Mouse (Mus musculus): ENCODE results near the gene Zfp382. TPM values are rescaled to one million over a fixed set of nuclear protein-coding genes. Genes with fewer than 3 reads are reported as not detected.
"Not testable (repeated sequence)": the region's sequence is repeated elsewhere in the genome, so short reads cannot be mapped to it uniquely, and the experiment has no call there.

Zfp382 gene
- polyA plus RNA-seq, 1 experiment from 2014 or later, result 19.0 TPM

- no peak for ATAC-seq
- peaks cover 14% of the 10 kb centered on the region; the same call in 1 of the 2 replicates for H3K9me3 ChIP-seq (replicated peaks)
- H3K9ac ChIP-seq, result no peak overlapping the region
- peaks cover 26% of the 10 kb centered on the region for H3K4me1 ChIP-seq
- no peak overlapping the region for H3K27ac ChIP-seq
- H3K4me2 ChIP-seq, result no peak overlapping the region
- H3K36me3 ChIP-seq (ENCODE audit: poor library complexity, severe bottlenecking), result peaks cover 64% of the 10 kb centered on the region
- 92% methylated on average over 13 of the region's 13 CpGs for WGBS
- H3K27me3 ChIP-seq, result no peaks in the 10 kb centered on the region
- H3K4me3 ChIP-seq, result no peak overlapping the region
Measured at GRCm38 (mm10) chr7:30099297-30099696, 22.4 kb upstream of the Zfp382 start.

GRCm38 (mm10) chr7:30116076-30116475 lies 5.7 kb upstream of the Zfp382 start:
- 95% methylated on average over 5 of the region's 5 CpGs for WGBS
- H3K27me3 ChIP-seq, result no peaks in the 10 kb centered on the region
- H3K4me2 ChIP-seq, result no peak overlapping the region
- no peaks in the 10 kb centered on the region for H3K4me1 ChIP-seq
- H3K9me3 ChIP-seq (replicated peaks), result no peaks in the 10 kb centered on the region; the same call in 1 of the 2 replicates
- H3K36me3 ChIP-seq (ENCODE audit: poor library complexity, severe bottlenecking), result no peaks in the 10 kb centered on the region
- no peak overlapping the region for H3K9ac ChIP-seq
- ATAC-seq, result no peak
- no peak overlapping the region for H3K27ac ChIP-seq
- H3K4me3 ChIP-seq, result no peak overlapping the region

- H3K9me3 ChIP-seq (replicated peaks); H3K27ac ChIP-seq; H3K4me2 ChIP-seq; ATAC-seq; H3K4me3 ChIP-seq; H3K9ac ChIP-seq; H3K36me3 ChIP-seq (ENCODE audit: poor library complexity, severe bottlenecking); H3K4me1 ChIP-seq; H3K27me3 ChIP-seq: not testable (repeated sequence)
- WGBS, result 94% methylated on average over 12 of the region's 12 CpGs
Measured at GRCm38 (mm10) chr7:30117935-30118334, 3.8 kb upstream of the Zfp382 start.

GRCm38 (mm10) chr7:30122188-30122530 lies 417 bp downstream of the Zfp382 start:
- no peaks in the 10 kb centered on the region for H3K27me3 ChIP-seq
- peak overlapping the region; percentile 78 for H3K4me3 ChIP-seq
- H3K4me1 ChIP-seq, result peaks cover 6% of the 10 kb centered on the region
- H3K4me2 ChIP-seq, result peak overlapping the region; percentile 74
- H3K9me3 ChIP-seq (replicated peaks), result no peaks in the 10 kb centered on the region
- ATAC-seq, result no peak
- H3K9ac ChIP-seq, result peak overlapping the region; percentile 86
- peak overlapping the region; percentile 70 for H3K27ac ChIP-seq
- H3K36me3 ChIP-seq (ENCODE audit: poor library complexity, severe bottlenecking), result peaks cover 19% of the 10 kb centered on the region
- 6% methylated on average over 15 of the region's 15 CpGs for WGBS

DNA sequence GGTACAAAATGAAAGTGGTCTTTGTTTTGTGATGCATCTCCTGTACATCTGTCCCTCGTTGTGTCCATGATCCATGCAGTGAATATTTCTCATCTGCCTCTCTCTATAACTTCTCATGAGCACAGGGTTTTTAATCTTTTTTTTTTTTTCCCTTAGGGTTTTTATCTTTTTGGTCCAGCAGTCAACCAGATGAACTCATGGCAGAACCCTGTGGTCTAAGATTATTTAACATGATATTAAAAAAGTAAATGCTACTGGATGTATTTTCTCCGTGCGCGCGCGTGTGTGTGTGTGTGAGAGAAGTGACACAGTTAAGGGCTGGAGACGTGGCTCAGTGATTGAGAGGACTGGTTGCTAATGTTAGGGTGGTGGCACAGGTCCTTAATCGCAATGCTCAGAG lies 8.2 kb downstream of the Zfp382 start:
- Histone ChIP-seq H3K27me3 (no peaks in the 10 kb centered on the region), H3K9me3 (replicated peaks) (no peaks in the 10 kb centered on the region), H3K9ac (no peak overlapping the region), H3K4me3 (no peak overlapping the region), H3K36me3 (ENCODE audit: poor library complexity, severe bottlenecking) (peaks cover 91% of the 10 kb centered on the region), H3K27ac (no peak overlapping the region), H3K4me2 (no peak overlapping the region), H3K4me1 (no peaks in the 10 kb centered on the region)
- ATAC-seq, result no peak
- WGBS, result 96% methylated on average over 8 of the region's 8 CpGs

- H3K9me3 ChIP-seq (replicated peaks), result no peaks in the 10 kb centered on the region
- no peak overlapping the region for H3K9ac ChIP-seq
- no peak for ATAC-seq
- no peak overlapping the region for H3K4me2 ChIP-seq
- H3K4me1 ChIP-seq, result no peaks in the 10 kb centered on the region
- peaks cover 92% of the 10 kb centered on the region for H3K36me3 ChIP-seq (ENCODE audit: poor library complexity, severe bottlenecking)
- WGBS, result 96% methylated on average over 4 of the region's 4 CpGs
- H3K27ac ChIP-seq, result no peak overlapping the region
- no peaks in the 10 kb centered on the region for H3K27me3 ChIP-seq
- H3K4me3 ChIP-seq, result no peak overlapping the region
Measured at GRCm38 (mm10) chr7:30132396-30132795, 10.7 kb downstream of the Zfp382 start.

DNA sequence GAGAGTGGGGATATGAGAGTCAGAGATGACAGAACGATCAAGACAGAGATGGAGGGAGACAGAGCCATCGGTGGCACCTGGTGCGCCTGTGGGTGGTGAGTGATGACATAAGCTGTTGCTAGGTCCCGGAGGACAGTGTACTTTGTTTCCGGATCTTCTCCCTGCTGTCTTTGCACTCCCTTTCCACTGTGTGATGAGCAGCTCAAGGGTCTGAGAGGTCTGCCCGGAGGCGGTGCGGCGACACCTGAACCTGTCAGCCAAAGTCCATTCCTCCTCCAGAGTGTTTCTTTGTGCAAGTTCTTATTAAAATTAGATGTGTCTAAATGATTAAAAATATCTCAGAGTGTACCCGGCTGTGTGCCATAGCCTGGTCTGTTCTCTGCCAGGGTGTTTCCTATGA lies 15.1 kb downstream of the Zfp382 start:
- H3K4me2 ChIP-seq, result no peak overlapping the region
- WGBS, result 89% methylated on average over 10 of the region's 10 CpGs
- H3K9ac ChIP-seq, result no peak overlapping the region
- peaks cover 91% of the 10 kb centered on the region for H3K36me3 ChIP-seq (ENCODE audit: poor library complexity, severe bottlenecking)
- H3K27ac ChIP-seq, result no peak overlapping the region
- H3K27me3 ChIP-seq, result no peaks in the 10 kb centered on the region
- H3K4me3 ChIP-seq, result no peak overlapping the region
- no peaks in the 10 kb centered on the region for H3K9me3 ChIP-seq (replicated peaks)
- H3K4me1 ChIP-seq, result no peaks in the 10 kb centered on the region
- ATAC-seq, result no peak

GRCm38 (mm10) chr7:30143170-30143554 lies 21.4 kb downstream of the Zfp382 start:
- peak overlapping the region; percentile 88 for H3K27ac ChIP-seq
- peak overlapping the region; percentile 73 for H3K9ac ChIP-seq
- no peaks in the 10 kb centered on the region for H3K4me1 ChIP-seq
- peaks cover 54% of the 10 kb centered on the region for H3K36me3 ChIP-seq (ENCODE audit: poor library complexity, severe bottlenecking)
- H3K9me3 ChIP-seq (replicated peaks), result peaks cover 14% of the 10 kb centered on the region; the same call in 1 of the 2 replicates
- H3K4me2 ChIP-seq, result peak overlapping the region; percentile 66
- ATAC-seq, result no peak; the same call in 1 of the 2 replicates
- peak overlapping the region; percentile 57 for H3K4me3 ChIP-seq
- WGBS, result 17% methylated on average over 8 of the region's 8 CpGs
- no peaks in the 10 kb centered on the region for H3K27me3 ChIP-seq

DNA sequence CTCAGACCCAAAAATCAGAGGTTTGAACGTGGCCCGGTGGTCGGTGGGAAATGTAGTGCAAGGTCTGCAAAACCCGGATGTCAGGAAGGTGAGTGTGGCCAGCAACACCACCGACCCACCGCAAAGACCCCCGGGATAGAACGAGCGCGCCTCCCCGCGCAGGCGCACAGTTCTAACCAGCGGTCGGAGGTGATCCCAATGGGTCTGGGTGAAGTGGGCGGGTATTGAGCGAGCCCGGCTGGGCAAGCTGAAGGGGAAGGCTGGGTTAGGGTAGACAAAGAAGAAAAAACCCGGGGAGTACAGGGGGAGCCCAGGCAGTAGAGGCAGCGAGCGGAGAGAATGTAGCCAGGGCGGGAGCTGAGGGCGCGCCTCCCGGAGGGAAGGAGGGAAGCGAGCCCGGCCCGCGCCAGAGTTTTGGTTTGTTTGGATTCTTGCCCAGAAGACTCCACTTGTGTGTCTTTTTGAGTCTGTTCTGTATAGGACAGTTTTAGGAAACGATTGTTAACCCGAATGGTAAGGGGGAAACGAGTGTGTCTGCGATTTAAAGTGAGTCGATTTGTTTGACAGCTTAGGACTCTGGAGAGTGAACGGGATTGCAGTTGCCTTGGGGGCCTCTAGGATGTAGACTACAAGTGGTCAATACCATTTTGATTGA lies 21.9 kb downstream of the Zfp382 start:
- 3% methylated on average over 35 of the region's 35 CpGs for WGBS
- peak overlapping the region; percentile 73 for H3K9ac ChIP-seq
- no peaks in the 10 kb centered on the region for H3K27me3 ChIP-seq
- peak overlapping the region; percentile 66 for H3K4me2 ChIP-seq
- no peaks in the 10 kb centered on the region for H3K4me1 ChIP-seq
- peak overlapping the region; percentile 88 for H3K27ac ChIP-seq
- ATAC-seq, result peak; percentile 97
- H3K4me3 ChIP-seq, result peak overlapping the region; percentile 57
- H3K36me3 ChIP-seq (ENCODE audit: poor library complexity, severe bottlenecking), result peaks cover 54% of the 10 kb centered on the region
- H3K9me3 ChIP-seq (replicated peaks), result peaks cover 19% of the 10 kb centered on the region

- Histone ChIP-seq H3K4me1 (no peaks in the 10 kb centered on the region), H3K27ac (no peak overlapping the region), H3K36me3 (ENCODE audit: poor library complexity, severe bottlenecking) (peaks cover 54% of the 10 kb centered on the region), H3K27me3 (no peaks in the 10 kb centered on the region), H3K4me3 (no peak overlapping the region), H3K4me2 (no peak overlapping the region), H3K9me3 (replicated peaks) (peaks cover 46% of the 10 kb centered on the region), H3K9ac (no peak overlapping the region)
- 89% methylated on average over 5 of the region's 5 CpGs for WGBS
- ATAC-seq, result no peak
Measured at GRCm38 (mm10) chr7:30147011-30147410, 25.3 kb downstream of the Zfp382 start.

DNA sequence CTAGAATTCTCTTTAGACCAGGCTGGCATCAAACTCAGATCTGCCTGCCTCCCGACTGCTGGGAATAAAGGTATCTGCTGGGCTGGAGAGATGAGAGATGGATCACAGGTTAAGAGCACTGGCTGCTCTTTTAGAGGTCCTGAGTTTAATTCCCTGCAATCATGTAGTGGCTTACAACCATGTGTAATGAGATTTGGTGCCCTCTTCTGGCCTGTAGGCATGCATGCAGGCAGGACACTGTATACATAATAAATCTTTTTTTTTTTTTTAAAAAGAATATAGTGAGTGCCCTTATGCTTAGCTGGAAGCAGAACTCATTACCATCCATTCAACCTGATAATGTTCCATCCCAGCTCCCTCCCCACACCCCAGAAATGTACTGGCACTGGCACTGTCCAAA lies 32.3 kb downstream of the Zfp382 start:
- peaks cover 82% of the 10 kb centered on the region for H3K36me3 ChIP-seq (ENCODE audit: poor library complexity, severe bottlenecking)
- no peak for ATAC-seq
- no peak overlapping the region for H3K4me2 ChIP-seq
- H3K4me3 ChIP-seq, result no peak overlapping the region
- no peak overlapping the region for H3K9ac ChIP-seq
- H3K27me3 ChIP-seq, result no peaks in the 10 kb centered on the region
- H3K9me3 ChIP-seq (replicated peaks), result peaks cover 81% of the 10 kb centered on the region
- H3K27ac ChIP-seq, result no peak overlapping the region
- H3K4me1 ChIP-seq, result no peaks in the 10 kb centered on the region
- 92% methylated on average over 1 of the region's 1 CpGs for WGBS

- no peak overlapping the region; the same call in 1 of the 2 replicates for H3K27ac ChIP-seq
- H3K4me1 ChIP-seq, result no peaks in the 10 kb centered on the region
- 93% methylated on average over 3 of the region's 3 CpGs for WGBS
- peaks cover 82% of the 10 kb centered on the region for H3K9me3 ChIP-seq (replicated peaks)
- no peak overlapping the region for H3K4me2 ChIP-seq
- H3K4me3 ChIP-seq, result no peak overlapping the region
- ATAC-seq, result no peak
- H3K9ac ChIP-seq, result no peak overlapping the region
- no peaks in the 10 kb centered on the region for H3K27me3 ChIP-seq
- H3K36me3 ChIP-seq (ENCODE audit: poor library complexity, severe bottlenecking), result peaks cover 81% of the 10 kb centered on the region
Measured at GRCm38 (mm10) chr7:30155507-30155906, 33.8 kb downstream of the Zfp382 start.

DNA sequence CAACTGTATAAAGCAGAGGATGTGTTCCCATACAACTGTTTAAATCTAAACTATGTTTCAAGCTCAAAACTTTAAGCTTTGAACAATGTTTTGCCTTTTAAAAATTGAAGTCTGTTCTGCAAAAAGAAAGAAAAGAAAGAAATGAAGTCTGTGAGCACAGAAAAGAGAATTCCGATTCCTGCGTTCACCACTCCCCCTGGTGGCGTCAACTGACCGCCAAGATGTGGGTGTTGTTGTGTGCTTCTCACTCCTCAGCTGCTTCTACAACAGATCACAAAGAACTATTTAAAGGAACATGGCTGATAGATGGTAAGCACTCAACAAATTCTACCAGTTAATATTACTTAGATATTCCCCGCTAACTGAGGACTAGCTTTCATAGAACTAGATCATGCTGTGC lies 41.4 kb downstream of the Zfp382 start:
- H3K4me1 ChIP-seq, result peaks cover 7% of the 10 kb centered on the region
- H3K4me3 ChIP-seq, result no peak overlapping the region
- no peak for ATAC-seq
- 97% methylated on average over 5 of the region's 5 CpGs for WGBS
- peaks cover 87% of the 10 kb centered on the region for H3K9me3 ChIP-seq (replicated peaks)
- H3K9ac ChIP-seq, result no peak overlapping the region
- H3K4me2 ChIP-seq, result no peak overlapping the region
- peaks cover 98% of the 10 kb centered on the region for H3K36me3 ChIP-seq (ENCODE audit: poor library complexity, severe bottlenecking)
- H3K27ac ChIP-seq, result no peak overlapping the region
- no peaks in the 10 kb centered on the region for H3K27me3 ChIP-seq
